In the genomic region with DNA sequence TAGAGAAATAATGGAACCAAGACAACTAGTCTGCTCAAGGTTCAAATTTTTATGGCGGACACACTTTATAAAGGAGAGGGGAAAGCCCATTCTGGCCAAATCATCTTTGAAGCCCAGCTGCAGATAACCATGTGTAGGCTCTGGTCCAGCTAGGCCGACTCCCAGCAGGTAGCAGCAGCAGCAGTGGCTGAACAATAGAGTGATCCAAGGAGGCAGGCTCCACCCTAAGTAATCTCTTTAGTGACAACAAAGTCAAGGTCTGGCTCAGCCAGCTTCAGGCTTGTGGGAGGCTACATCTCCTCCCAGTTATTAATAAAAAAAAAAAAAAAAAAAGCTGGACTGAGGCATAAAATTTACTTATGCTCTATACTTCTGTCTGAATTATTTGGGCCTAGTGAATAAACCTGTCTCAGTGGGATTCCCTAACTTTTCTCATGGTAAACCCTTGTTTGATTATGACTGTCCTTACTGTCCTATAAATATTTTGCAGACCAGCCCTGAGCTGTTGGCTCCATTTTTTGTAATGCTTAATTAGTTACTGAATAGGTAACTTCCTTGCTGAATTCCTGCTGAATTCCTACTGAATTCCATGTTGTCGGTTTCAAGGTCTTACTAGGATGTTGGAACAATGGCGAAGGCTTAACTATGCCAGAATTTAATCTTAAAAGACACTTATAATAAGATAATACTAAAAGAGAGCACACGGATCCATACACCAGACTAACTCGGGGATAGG, we compare ENCODE assay signal across 19 mouse cellular contexts.
A peak's percentile ranks its signal among the peaks of the same experiment; 100 is the strongest.
DNase-seq lines count a peak whose midpoint lies in the region; ATAC-seq and TF ChIP-seq lines count a peak whose summit lies in the region.
"Had no signal": no experiment of that assay in that cellular context is flagged by ENCODE, and none has a peak within 500 bp of the region (broad histone marks: within the 10 kb centered on the region; RNA-seq: fewer than 3 reads in every experiment).

No protein-coding gene starts in this region.

- H3K4me3 ChIP-seq in ES-Bruce4 (ENCODE audit: low read depth, low read length): no peak overlapping the region
- no peak overlapping the region; a peak in 1 of 4 replicates for H3K4me3 ChIP-seq in ES-E14 (ENCODE audit: insufficient read depth in 1 of 2, low read depth in 1 of 2, low read length in 2 of 2, poor library complexity in 1 of 2, severe bottlenecking in 1 of 2)
- H3K4me3 ChIP-seq in midbrain, embryonic 14.5 days (replicated peaks; ENCODE audit: low read depth, low read length): no peak overlapping the region
- H3K4me3 ChIP-seq: embryonic facial prominence, embryonic 10.5 days; embryonic facial prominence, embryonic 12.5 days; forebrain, embryonic 13.5 days; forebrain, embryonic 15.5 days had no signal

- H3K36me3 ChIP-seq in ES-Bruce4 (ENCODE audit: control insufficient read depth, insufficient read depth, low read length, poor library complexity, severe bottlenecking): peaks cover 3% of the 10 kb centered on the region
- no peaks in the 10 kb centered on the region for H3K36me3 ChIP-seq in ES-E14 (ENCODE audit: control insufficient read depth, insufficient read depth, low read length, poor library complexity, severe bottlenecking)
- no peaks in the 10 kb centered on the region for H3K36me3 ChIP-seq in midbrain, embryonic 14.5 days (ENCODE audit: control insufficient read depth, insufficient read depth, low read length)
- H3K36me3 ChIP-seq: embryonic facial prominence, embryonic 10.5 days; embryonic facial prominence, embryonic 12.5 days; forebrain, embryonic 15.5 days had no signal

- H3K9ac ChIP-seq in ES-Bruce4 (ENCODE audit: low read depth, poor library complexity, severe bottlenecking) (no peak overlapping the region), ES-E14 (ENCODE audit: insufficient read depth, low read depth, low read length, poor library complexity, severe bottlenecking) (no peak overlapping the region)
- no peak overlapping the region for H3K9ac ChIP-seq in midbrain, embryonic 14.5 days (replicated peaks; ENCODE audit: low read length)
- H3K9ac ChIP-seq: embryonic facial prominence, embryonic 12.5 days; forebrain, embryonic 13.5 days; forebrain, embryonic 15.5 days; forebrain, postnatal 0 days had no signal

- TF ChIP-seq EP300 in ES-Bruce4 (IDR thresholded peaks at IDR 0.05; ENCODE audit: insufficient read depth, low read depth, low read length): peak; percentile 89

- TF ChIP-seq CTCF in ES-Bruce4 (IDR thresholded peaks at IDR 0.05; ENCODE audit: low read depth, low read length): no peak

- H3K27me3 ChIP-seq in ES-Bruce4 (ENCODE audit: control insufficient read depth, insufficient read depth, low read length, poor library complexity, severe bottlenecking): no peaks in the 10 kb centered on the region
- H3K27me3 ChIP-seq in midbrain, embryonic 14.5 days (ENCODE audit: control insufficient read depth, insufficient read depth, low read length): no peaks in the 10 kb centered on the region
- H3K27me3 ChIP-seq: embryonic facial prominence, embryonic 12.5 days; forebrain, embryonic 13.5 days; forebrain, embryonic 15.5 days had no signal

- TF ChIP-seq POLR2A in ES-Bruce4 (IDR thresholded peaks at IDR 0.05; ENCODE audit: insufficient read depth, low read length): no peak

- H3K4me1 ChIP-seq in ES-Bruce4 (ENCODE audit: control insufficient read depth, insufficient read depth, low read length) (no peaks in the 10 kb centered on the region), ES-E14 (ENCODE audit: control insufficient read depth in 2 of 2, insufficient read depth in 2 of 2, low read length in 2 of 2, poor library complexity in 1 of 2) (peaks cover 5 to 21% of the 10 kb centered on the region in 2 experiments; a peak in 3 of 4 replicates)
- H3K4me1 ChIP-seq in midbrain, embryonic 14.5 days (ENCODE audit: control insufficient read depth, insufficient read depth, low read length): no peaks in the 10 kb centered on the region
- H3K4me1 ChIP-seq: embryonic facial prominence, embryonic 10.5 days; embryonic facial prominence, embryonic 12.5 days; forebrain, embryonic 13.5 days; forebrain, embryonic 15.5 days had no signal

- H3K9me3 ChIP-seq in ES-Bruce4 (replicated peaks; ENCODE audit: control insufficient read depth, insufficient read depth, low read length, poor library complexity, severe bottlenecking) (peaks cover 5% of the 10 kb centered on the region), ES-E14 (ENCODE audit: control insufficient read depth, insufficient read depth, low read depth, low read length) (no peaks in the 10 kb centered on the region)
- no peaks in the 10 kb centered on the region for H3K9me3 ChIP-seq in midbrain, embryonic 14.5 days (ENCODE audit: control insufficient read depth, low read length)
- H3K9me3 ChIP-seq: embryonic facial prominence, embryonic 10.5 days; embryonic facial prominence, embryonic 12.5 days; forebrain, embryonic 13.5 days; forebrain, embryonic 15.5 days had no signal

- H3K27ac ChIP-seq in ES-Bruce4 (ENCODE audit: insufficient read depth, low read length): peak overlapping the region; percentile 93
- peak overlapping the region; percentile 87; the same call in 1 of the 2 replicates for H3K27ac ChIP-seq in ES-E14 (ENCODE audit: insufficient read depth, low read depth, low read length, poor library complexity, severe bottlenecking)
- no peak overlapping the region for H3K27ac ChIP-seq in midbrain, embryonic 14.5 days (replicated peaks; ENCODE audit: low read depth, low read length)
- H3K27ac ChIP-seq: embryonic facial prominence, embryonic 10.5 days; embryonic facial prominence, embryonic 12.5 days; forebrain, embryonic 13.5 days; forebrain, embryonic 15.5 days had no signal

- ATAC-seq in midbrain, embryonic 14.5 days (ENCODE audit: low FRiP score, low TSS enrichment): no peak
- ATAC-seq: forebrain, embryonic 13.5 days; forebrain, embryonic 15.5 days; forebrain, postnatal 0 days had no signal

- in situ Hi-C loops in ES-E14 (cut with MboI; ENCODE audit: low sequenced_read_pairs in 2 of 2, unreplicated experiment in 2 of 2): no loop called here

- DNase-seq in ES-E14 (ENCODE audit: low read depth, low spot score): no peak
- peak; percentile 76 for DNase-seq in ZHBTc4 (ENCODE audit: low read depth, low spot score)
- DNase-seq in midbrain, embryonic 14.5 days: no peak
- DNase-seq in yolk sac, embryonic 10.5 days (ENCODE audit: low spot score): no peak
- DNase-seq in right cerebral cortex, adult 2 months (ENCODE audit: low spot score in 2 of 2): no peak
- DNase-seq: adrenal gland, adult 2 months; adrenal gland, postnatal 10 days; adrenal gland, postnatal 25 days; cerebellum, adult 11 months; cerebellum, adult 18-20 months; cerebellum, adult 8-10 months; cerebellum, adult 9-11 months; cerebellum, postnatal 25 days; forebrain, postnatal 0 days had no signal

- no peak overlapping the region for H3K4me2 ChIP-seq in midbrain, embryonic 14.5 days (ENCODE audit: low read length)
- H3K4me2 ChIP-seq: embryonic facial prominence, embryonic 12.5 days; forebrain, embryonic 13.5 days; forebrain, embryonic 15.5 days had no signal

- 80% methylated on average over 6 of the region's 6 CpGs for WGBS in midbrain, embryonic 14.5 days

TF ChIP-seq in ES-E14, 5 proteins besides CTCF, POLR2A, EP300 and RAD21:
- peak; percentile 53; the same call in 1 of the 2 replicates for TF ChIP-seq CHD2 (IDR thresholded peaks at IDR 0.05; ENCODE audit: low read depth, low read length)
- TF ChIP-seq HCFC1 (IDR thresholded peaks at IDR 0.05; ENCODE audit: borderline replicate concordance, insufficient read depth, low read length): no peak
- TF ChIP-seq ZC3H11A (IDR thresholded peaks at IDR 0.05; ENCODE audit: borderline replicate concordance, low read depth, low read length): no peak
- TF ChIP-seq MAFK (IDR thresholded peaks at IDR 0.05; ENCODE audit: insufficient read depth, low read depth, low read length): no peak
- TF ChIP-seq ZNF384 (IDR thresholded peaks at IDR 0.05; ENCODE audit: low read depth, low read length): peak; percentile 78
